Mouse (Mus musculus) olfactory bulb, adult 2 months (tissue): ENCODE measurements around the gene Farp1. TPM values are rescaled to one million over a fixed set of nuclear protein-coding genes. Genes with fewer than 3 reads are reported as not detected.

Experiments
- H3K27ac ChIP-seq: fragments of 200-500 bp; 2 replicates; pipeline ENCODE4 v1.5.1; 2012; ENCODE audit warnings: low read depth, low read length; ENCODE audit not compliant: insufficient read depth
- H3K4me1 ChIP-seq: fragments of 200-500 bp; 2 replicates; pipeline ENCODE4 v1.6.1; 2012; ENCODE audit warnings: low read length; ENCODE audit not compliant: control insufficient read depth, insufficient read depth
- H3K4me3 ChIP-seq: fragments of 200-500 bp; 2 replicates; pipeline ENCODE4 v1.5.1; 2012; ENCODE audit warnings: mild to moderate bottlenecking, low read depth, low read length, moderate library complexity; ENCODE audit not compliant: insufficient read depth
- CTCF ChIP-seq: fragments of 200-500 bp; IDR thresholded peaks from 2 replicates; pipeline ENCODE4 v1.5.1; 2012; ENCODE audit warnings: low read depth, mild to moderate bottlenecking, low read length, moderate library complexity; ENCODE audit not compliant: insufficient read depth
- POLR2A ChIP-seq: fragments of 200-500 bp; IDR thresholded peaks from 2 replicates; pipeline ENCODE4 v1.6.1; 2012; ENCODE audit warnings: mild to moderate bottlenecking, low read depth, low read length, moderate library complexity; ENCODE audit not compliant: insufficient read depth
- WGBS: fragments of 180-500 bp; shearing (Covaris S2); methylation state at CpG from one replicate; pipeline ENCODE4 v1.1.7; 2018; 5-methylcytosine and 5-hydroxymethylcytosine counted together
- polyA plus RNA-seq: library from polyadenylated mRNA; stranded (reverse); fragments of >200 nt; gene quantifications from 2 replicates; pipeline ENCODE4 v1.2.4, GENCODE M21; 2012; ENCODE audit warnings: low replicate concordance; ENCODE audit not compliant: missing spikeins, insufficient read depth, insufficient read length

Farp1 gene
- polyA plus RNA-seq, 1 experiment = not detected

GRCm38 (mm10) chr14:121259332-121259731 lies 224.3 kb downstream of the Farp1 start:
- TF ChIP-seq CTCF = no peak
- TF ChIP-seq POLR2A = no peak
- 57% methylated on average over 11 of the region's 11 CpGs for WGBS
- Histone ChIP-seq H3K27ac (no peak overlapping the region), H3K4me1 (peaks cover 33% of the 10 kb centered on the region), H3K4me3 (no peak overlapping the region)

- WGBS = 49% methylated on average over 7 of the region's 7 CpGs
- Histone ChIP-seq H3K4me1 (peaks cover 36% of the 10 kb centered on the region), H3K27ac (no peak overlapping the region), H3K4me3 (no peak overlapping the region)
- TF ChIP-seq CTCF (no peak), POLR2A (no peak)
Observed at GRCm38 (mm10) chr14:121259789-121260188, 224.8 kb downstream of the Farp1 start.

GRCm38 (mm10) chr14:121261229-121261879 lies 226.4 kb downstream of the Farp1 start:
- no peak overlapping the region for H3K27ac ChIP-seq
- no peak overlapping the region for H3K4me3 ChIP-seq
- TF ChIP-seq CTCF = no peak
- no peak for TF ChIP-seq POLR2A
- peaks cover 39% of the 10 kb centered on the region for H3K4me1 ChIP-seq
- 62% methylated on average over 5 of the region's 5 CpGs for WGBS

- WGBS = 79% methylated on average over 4 of the region's 4 CpGs
- H3K4me3 ChIP-seq = no peak overlapping the region
- H3K4me1 ChIP-seq = peaks cover 32% of the 10 kb centered on the region
- H3K27ac ChIP-seq = no peak overlapping the region
- TF ChIP-seq POLR2A (no peak), CTCF (no peak)
Observed at GRCm38 (mm10) chr14:121262606-121263005, 227.6 kb downstream of the Farp1 start.

GRCm38 (mm10) chr14:121263912-121264311 lies 228.9 kb downstream of the Farp1 start:
- TF ChIP-seq POLR2A (no peak), CTCF (no peak)
- 66% methylated on average over 2 of the region's 2 CpGs for WGBS
- H3K4me1 ChIP-seq = peaks cover 31% of the 10 kb centered on the region
- H3K27ac ChIP-seq = no peak overlapping the region
- H3K4me3 ChIP-seq = no peak overlapping the region

GRCm38 (mm10) chr14:121264453-121264852 lies 229.5 kb downstream of the Farp1 start:
- TF ChIP-seq CTCF = no peak
- TF ChIP-seq POLR2A = no peak

GRCm38 (mm10) chr14:121267801-121268200 lies 232.8 kb downstream of the Farp1 start:
- peaks cover 29% of the 10 kb centered on the region for H3K4me1 ChIP-seq
- H3K27ac ChIP-seq = no peak overlapping the region
- WGBS = 85% methylated on average over 8 of the region's 8 CpGs
- no peak overlapping the region for H3K4me3 ChIP-seq
- no peak for TF ChIP-seq POLR2A
- TF ChIP-seq CTCF = no peak

More at GRCm38 (mm10) chr14:121264453-121264852, 229.5 kb downstream of the Farp1 start:
- Histone ChIP-seq H3K4me1 (peaks cover 27% of the 10 kb centered on the region), H3K27ac (no peak overlapping the region), H3K4me3 (no peak overlapping the region)
- 56% methylated on average over 6 of the region's 6 CpGs for WGBS

GRCm38 (mm10) chr14:121270490-121270889 lies 235.5 kb downstream of the Farp1 start:
- WGBS = 59% methylated on average over 6 of the region's 6 CpGs
- TF ChIP-seq POLR2A (no peak), CTCF (no peak)
- Histone ChIP-seq H3K4me1 (peaks cover 15% of the 10 kb centered on the region), H3K4me3 (no peak overlapping the region), H3K27ac (no peak overlapping the region)

GRCm38 (mm10) chr14:121274985-121275384 lies 240.0 kb downstream of the Farp1 start:
- Histone ChIP-seq H3K4me3 (no peak overlapping the region), H3K4me1 (peaks cover 8% of the 10 kb centered on the region), H3K27ac (no peak overlapping the region)
- TF ChIP-seq CTCF (no peak), POLR2A (no peak)
- 73% methylated on average over 12 of the region's 12 CpGs for WGBS
